In the genomic region with DNA sequence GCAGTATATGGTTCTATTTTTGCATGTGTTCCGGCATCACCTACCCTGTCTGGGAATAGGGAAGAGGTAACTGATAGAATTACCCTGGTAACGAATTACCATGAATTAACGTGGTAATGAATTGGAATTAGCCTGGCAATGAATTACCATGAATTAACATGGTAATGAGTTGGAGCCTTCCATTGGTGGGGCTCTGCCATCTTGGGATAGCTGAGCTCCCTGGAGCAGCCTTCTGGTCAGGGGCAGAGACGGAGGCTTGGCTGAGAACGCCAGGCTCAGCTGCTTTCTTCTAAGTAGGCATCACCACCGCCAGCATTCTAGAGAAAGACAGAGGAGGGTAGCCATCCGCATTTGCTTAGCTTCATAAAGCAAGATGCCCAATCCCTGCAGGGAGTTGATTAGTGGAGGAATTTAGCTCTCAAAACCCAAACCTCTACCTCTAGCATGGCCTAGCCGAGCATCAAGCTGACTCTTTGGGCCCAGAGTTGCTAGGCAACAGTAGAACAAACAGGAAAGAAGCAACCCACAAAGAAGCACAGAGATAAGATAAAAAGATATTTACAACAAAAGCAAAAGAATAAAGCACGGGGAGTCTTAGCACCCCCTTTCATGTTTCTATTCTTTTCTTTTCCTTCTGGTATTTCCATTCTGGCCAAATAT, we compare ENCODE assay signal across 13 mouse cellular contexts. TPM values are rescaled to one million over a fixed set of nuclear protein-coding genes. Genes with fewer than 3 reads are reported as not detected.
DNase-seq lines count a peak whose midpoint lies in the region; ATAC-seq and TF ChIP-seq lines count a peak whose summit lies in the region.
"Had no signal": no experiment of that assay in that cellular context is flagged by ENCODE, and none has a peak within 500 bp of the region (broad histone marks: within the 10 kb centered on the region; RNA-seq: fewer than 3 reads in every experiment).

No protein-coding gene starts in this region.

- H3K9me3 ChIP-seq in forebrain, embryonic 15.5 days, result no peaks in the 10 kb centered on the region
- no peaks in the 10 kb centered on the region for H3K9me3 ChIP-seq in forebrain, embryonic 11.5 days (ENCODE audit: control insufficient read depth, low read length)
- no peaks in the 10 kb centered on the region for H3K9me3 ChIP-seq in hindbrain, embryonic 15.5 days
- no peaks in the 10 kb centered on the region for H3K9me3 ChIP-seq in neural tube, embryonic 15.5 days (replicated peaks)
- H3K9me3 ChIP-seq in kidney, embryonic 14.5 days (ENCODE audit: control insufficient read depth, low read length), result no peaks in the 10 kb centered on the region
- H3K9me3 ChIP-seq: midbrain, embryonic 12.5 days had no signal

- peak; percentile 57 for ATAC-seq in forebrain, embryonic 15.5 days (replicated peaks)
- no peak for ATAC-seq in forebrain, embryonic 11.5 days (replicated peaks; ENCODE audit: low FRiP score)
- peak; percentile 40; the same call in 1 of the 2 replicates for ATAC-seq in hindbrain, embryonic 15.5 days (ENCODE audit: low FRiP score, low read depth)
- ATAC-seq in neural tube, embryonic 15.5 days (ENCODE audit: low FRiP score), result no peak
- no peak for ATAC-seq in kidney, embryonic 14.5 days (ENCODE audit: low FRiP score, low TSS enrichment)
- ATAC-seq: intestine, embryonic 16.5 days had no signal

- H3K4me2 ChIP-seq in forebrain, embryonic 15.5 days (replicated peaks), result no peak overlapping the region
- H3K4me2 ChIP-seq in forebrain, embryonic 11.5 days (ENCODE audit: low read depth, low read length, severe bottlenecking), result no peak overlapping the region
- H3K4me2 ChIP-seq in hindbrain, embryonic 15.5 days, result no peak overlapping the region
- no peak overlapping the region for H3K4me2 ChIP-seq in neural tube, embryonic 15.5 days
- H3K4me2 ChIP-seq in kidney, embryonic 14.5 days (replicated peaks; ENCODE audit: low read depth, low read length), result no peak overlapping the region
- H3K4me2 ChIP-seq: midbrain, embryonic 12.5 days had no signal

- no peak for TF ChIP-seq POLR2A in kidney, adult 2 months (IDR thresholded peaks at IDR 0.05; ENCODE audit: low read depth, low read length)

- WGBS in forebrain, embryonic 15.5 days, result 33% methylated on average over 9 of the region's 9 CpGs
- WGBS in forebrain, embryonic 11.5 days, result 62% methylated on average over 9 of the region's 9 CpGs
- 34% methylated on average over 9 of the region's 9 CpGs for WGBS in hindbrain, embryonic 15.5 days
- WGBS in neural tube, embryonic 15.5 days, result 34% methylated on average over 9 of the region's 9 CpGs
- WGBS in kidney, embryonic 14.5 days, result 75% methylated on average over 9 of the region's 9 CpGs
- 78% methylated on average over 9 of the region's 9 CpGs for WGBS in kidney, adult 2 months

- H3K4me3 ChIP-seq in forebrain, embryonic 15.5 days, result no peak overlapping the region
- H3K4me3 ChIP-seq in forebrain, embryonic 11.5 days (ENCODE audit: low read depth, low read length), result no peak overlapping the region
- H3K4me3 ChIP-seq in hindbrain, embryonic 15.5 days, result no peak overlapping the region
- no peak overlapping the region for H3K4me3 ChIP-seq in neural tube, embryonic 15.5 days (replicated peaks)
- H3K4me3 ChIP-seq in kidney, embryonic 14.5 days (ENCODE audit: low read length), result no peak overlapping the region
- H3K4me3 ChIP-seq in kidney, adult 2 months (ENCODE audit: insufficient read depth, low read depth, low read length), result no peak overlapping the region
- H3K4me3 ChIP-seq: midbrain, embryonic 12.5 days had no signal

- peak overlapping the region; percentile 55; the same call in 1 of the 2 replicates for H3K27ac ChIP-seq in forebrain, embryonic 15.5 days (replicated peaks)
- no peak overlapping the region for H3K27ac ChIP-seq in forebrain, embryonic 11.5 days (ENCODE audit: low read depth, low read length)
- peak overlapping the region; percentile 58; the same call in 1 of the 2 replicates for H3K27ac ChIP-seq in hindbrain, embryonic 15.5 days (replicated peaks)
- H3K27ac ChIP-seq in neural tube, embryonic 15.5 days (replicated peaks), result peak overlapping the region; percentile 48
- H3K27ac ChIP-seq in kidney, embryonic 14.5 days (ENCODE audit: low read depth, low read length), result no peak overlapping the region
- no peak overlapping the region for H3K27ac ChIP-seq in kidney, adult 2 months (ENCODE audit: insufficient read depth, low read depth, low read length)
- H3K27ac ChIP-seq: midbrain, embryonic 12.5 days had no signal

- no peaks in the 10 kb centered on the region for H3K36me3 ChIP-seq in forebrain, embryonic 15.5 days
- H3K36me3 ChIP-seq in forebrain, embryonic 11.5 days (ENCODE audit: control insufficient read depth, insufficient read depth, low read length), result no peaks in the 10 kb centered on the region
- no peaks in the 10 kb centered on the region for H3K36me3 ChIP-seq in hindbrain, embryonic 15.5 days
- H3K36me3 ChIP-seq in neural tube, embryonic 15.5 days, result no peaks in the 10 kb centered on the region
- no peaks in the 10 kb centered on the region for H3K36me3 ChIP-seq in kidney, embryonic 14.5 days (ENCODE audit: control insufficient read depth, insufficient read depth, low read length)
- no peaks in the 10 kb centered on the region for H3K36me3 ChIP-seq in kidney, adult 2 months (ENCODE audit: control insufficient read depth, insufficient read depth, low read length)
- H3K36me3 ChIP-seq: midbrain, embryonic 12.5 days had no signal

- H3K4me1 ChIP-seq in forebrain, embryonic 15.5 days, result peaks cover 25% of the 10 kb centered on the region
- peaks cover 3% of the 10 kb centered on the region; the same call in 1 of the 2 replicates for H3K4me1 ChIP-seq in forebrain, embryonic 11.5 days (replicated peaks; ENCODE audit: control insufficient read depth, insufficient read depth, low read length)
- H3K4me1 ChIP-seq in hindbrain, embryonic 15.5 days (replicated peaks), result peaks cover 19% of the 10 kb centered on the region
- H3K4me1 ChIP-seq in neural tube, embryonic 15.5 days, result peaks cover 25% of the 10 kb centered on the region
- no peaks in the 10 kb centered on the region for H3K4me1 ChIP-seq in kidney, embryonic 14.5 days (ENCODE audit: control insufficient read depth, insufficient read depth, low read length)
- H3K4me1 ChIP-seq in kidney, adult 2 months (ENCODE audit: control insufficient read depth, insufficient read depth, low read length), result no peaks in the 10 kb centered on the region

- DNase-seq in forebrain, embryonic 11.5 days (ENCODE audit: low spot score), result no peak
- peak; percentile 57 to 70 for DNase-seq in CD8-positive naive resting alpha-beta T cell, adult 2 months (ENCODE audit: low read depth in 2 of 2, low spot score in 2 of 2)
- DNase-seq in kidney, adult 2 months, result no peak
- no peak for DNase-seq in embryo, embryonic 10 days (ENCODE audit: low spot score)
- DNase-seq: adrenal gland, adult 2 months; B cell, adult 2 months; gastrocnemius, postnatal 10 days had no signal

- H3K27me3 ChIP-seq in forebrain, embryonic 15.5 days, result no peaks in the 10 kb centered on the region
- H3K27me3 ChIP-seq in forebrain, embryonic 11.5 days (ENCODE audit: control insufficient read depth, insufficient read depth, low read length), result no peaks in the 10 kb centered on the region; the same call in 1 of the 2 replicates
- no peaks in the 10 kb centered on the region for H3K27me3 ChIP-seq in hindbrain, embryonic 15.5 days
- H3K27me3 ChIP-seq in neural tube, embryonic 15.5 days (replicated peaks), result no peaks in the 10 kb centered on the region
- H3K27me3 ChIP-seq in kidney, embryonic 14.5 days (ENCODE audit: control insufficient read depth, insufficient read depth, low read length), result no peaks in the 10 kb centered on the region
- H3K27me3 ChIP-seq in kidney, adult 2 months (replicated peaks; ENCODE audit: control insufficient read depth, insufficient read depth, low read length), result no peaks in the 10 kb centered on the region

- TF ChIP-seq CTCF in kidney, adult 2 months (conservative IDR thresholded peaks at IDR 0.05; ENCODE audit: insufficient read depth, insufficient read length, low read depth, low read length), result no peak

- H3K9ac ChIP-seq in forebrain, embryonic 15.5 days (replicated peaks), result no peak overlapping the region
- H3K9ac ChIP-seq in forebrain, embryonic 11.5 days (ENCODE audit: low read length), result no peak overlapping the region
- no peak overlapping the region for H3K9ac ChIP-seq in hindbrain, embryonic 15.5 days
- no peak overlapping the region for H3K9ac ChIP-seq in neural tube, embryonic 15.5 days (replicated peaks)
- H3K9ac ChIP-seq in kidney, embryonic 14.5 days (ENCODE audit: low read depth, low read length), result no peak overlapping the region
- H3K9ac ChIP-seq: midbrain, embryonic 12.5 days had no signal

RNA-seq across cellular contexts. Expression of a gene that starts 6.8 kb away (rescaled TPM):
- polyA plus RNA-seq in forebrain, embryonic 15.5 days (2015; fragmentation: Nextera tagmentation; extraction: Ambion mirVana), result 38.1 and 42.4 TPM in 2 replicates
- polyA plus RNA-seq in forebrain, embryonic 11.5 days (2014; fragmentation: Nextera tagmentation; extraction: Ambion mirVana), result 9.2 and 13.3 TPM in 2 replicates
- polyA plus RNA-seq in hindbrain, embryonic 15.5 days (2015; fragmentation: Nextera tagmentation; extraction: Ambion mirVana), result 43.6 and 45.3 TPM in 2 replicates
- polyA plus RNA-seq in neural tube, embryonic 15.5 days (2015; fragmentation: Nextera tagmentation; extraction: Ambion mirVana), result 38.1 and 43.5 TPM in 2 replicates
- polyA plus RNA-seq in kidney, embryonic 14.5 days (2014; fragmentation: Nextera tagmentation; extraction: Ambion mirVana), result 13.7 and 14.7 TPM in 2 replicates
- 3.9 and 6.1 TPM in 2 replicates for polyA plus RNA-seq in kidney, adult 2 months (2012; rRNA removed)

Comparison
In these comparisons a context has a peak if more than half of its experiments do, and no peak if none do; other contexts are left out.
1. ATAC-seq: peak in forebrain, embryonic 15.5 days (single experiment) and hindbrain, embryonic 15.5 days (single experiment); none in forebrain, embryonic 11.5 days (single experiment), neural tube, embryonic 15.5 days (single experiment) and kidney, embryonic 14.5 days (single experiment).
2. H3K27ac ChIP-seq: peak in forebrain, embryonic 15.5 days (single experiment), hindbrain, embryonic 15.5 days (single experiment) and neural tube, embryonic 15.5 days (single experiment); none in forebrain, embryonic 11.5 days (single experiment), kidney, embryonic 14.5 days (single experiment) and kidney, adult 2 months (single experiment).
3. DNase-seq: peak in CD8-positive naive resting alpha-beta T cell, adult 2 months (2 of 2); none in forebrain, embryonic 11.5 days (single experiment), kidney, adult 2 months (single experiment) and embryo, embryonic 10 days (single experiment).